Mouse (Mus musculus): Measurements from ENCODE around the gene Fam47c.

Gene Fam47c

DNA sequence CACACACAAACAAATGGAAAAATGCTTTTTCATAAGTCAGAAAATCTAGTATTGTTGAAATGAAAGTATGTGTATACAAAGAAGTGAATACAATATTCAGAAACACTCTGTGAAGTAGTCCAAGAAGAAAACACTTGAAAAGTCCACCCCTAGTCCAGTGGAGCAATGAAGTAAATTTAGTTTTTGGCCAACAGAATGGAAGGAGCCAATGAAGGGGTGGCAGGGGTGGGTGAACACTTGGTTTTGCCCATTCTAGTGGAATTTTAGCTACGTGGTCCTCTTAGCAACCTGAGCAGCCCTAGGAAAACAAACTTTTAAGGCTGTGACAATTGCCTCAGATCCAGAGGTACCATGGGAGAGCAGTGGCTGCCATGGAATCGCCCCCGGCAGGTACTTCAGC lies at the start of gene Fam47c:
TSS of gene Fam47c (plus strand) at position 301 of the 400 bp plus-strand sequence.
- no peak for DNase-seq (ENCODE audit: low spot score)

DNA sequence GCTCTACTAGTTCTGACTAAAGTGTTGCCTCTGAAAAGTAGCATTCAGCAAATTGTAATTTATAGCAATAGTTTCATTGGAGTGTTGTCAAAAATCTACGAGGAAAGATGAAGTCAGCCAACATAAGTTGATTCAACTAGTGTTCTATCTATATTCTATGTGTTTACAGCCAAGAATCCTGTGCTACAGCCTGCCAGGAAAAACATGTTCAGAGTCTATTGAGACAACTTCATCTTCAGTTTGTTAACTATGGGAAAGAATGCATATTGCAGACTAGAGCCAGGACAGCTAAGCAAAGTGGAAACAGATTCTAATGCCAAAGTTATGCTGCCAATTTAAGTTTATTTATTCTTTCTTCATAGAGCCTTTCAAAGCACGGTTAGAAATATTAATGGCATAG lies 31.8 kb downstream of the Fam47c start:
- DNase-seq (ENCODE audit: low spot score): no peak

DNA sequence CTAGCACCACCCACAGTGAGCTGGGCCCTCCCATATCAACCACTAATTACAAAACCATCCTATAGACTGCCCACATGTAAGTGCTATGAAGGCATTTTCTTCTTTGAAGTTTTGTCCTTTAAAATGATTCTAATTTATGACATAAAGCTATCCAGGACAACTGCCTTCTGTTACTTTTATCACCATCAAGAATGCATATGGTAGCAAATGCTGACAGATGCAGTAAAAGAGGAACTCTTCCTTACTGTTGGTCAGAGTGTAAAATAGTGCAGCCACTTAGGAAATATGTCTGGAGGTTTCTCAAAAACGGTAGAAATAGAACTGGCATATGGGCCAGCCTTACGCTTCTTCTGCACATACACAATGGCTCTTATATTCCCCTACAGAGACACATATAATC lies 39.5 kb downstream of the Fam47c start:
- DNase-seq (ENCODE audit: low spot score): no peak
